Mouse (Mus musculus) kidney, embryonic 14.5 days (tissue): ENCODE results near the gene Vmn1r199. TPM values are rescaled to one million over a fixed set of nuclear protein-coding genes. Genes with fewer than 3 reads are reported as not detected.

Experiments used
- ATAC-seq: fragments of 200-750 bp; cut with Nextera tagmentation; 2 replicates; pipeline ENCODE4 v1.8.0; 2017; ENCODE audit warnings: moderate number of reproducible peaks, mild to moderate bottlenecking, moderate TSS enrichment, moderate library complexity; ENCODE audit not compliant: low FRiP score, low TSS enrichment
- H3K27ac ChIP-seq: fragments of 300-500 bp; sonication (generic); 2 replicates; pipeline ENCODE4 v1.5.1; 2014; ENCODE audit warnings: low read depth, mild to moderate bottlenecking, low read length, moderate library complexity, mixed read lengths
- H3K27me3 ChIP-seq: fragments of 300-500 bp; sonication (generic); 2 replicates; pipeline ENCODE4 v1.6.1; 2014; ENCODE audit warnings: mild to moderate bottlenecking, low read length; ENCODE audit not compliant: control insufficient read depth, insufficient read depth
- H3K36me3 ChIP-seq: fragments of 300-500 bp; sonication (generic); 2 replicates; pipeline ENCODE4 v1.6.1; 2014; ENCODE audit warnings: low read length, mixed read lengths; ENCODE audit not compliant: control insufficient read depth, insufficient read depth
- H3K4me1 ChIP-seq: fragments of 300-500 bp; sonication (generic); 2 replicates; pipeline ENCODE4 v1.6.1; 2014; ENCODE audit warnings: low read length, mixed read lengths; ENCODE audit not compliant: control insufficient read depth, insufficient read depth
- H3K4me2 ChIP-seq: fragments of 300-500 bp; sonication (generic); replicated peaks from 2 replicates; pipeline ENCODE4 v1.6.1; 2014; ENCODE audit warnings: low read depth, mild to moderate bottlenecking, low read length
- H3K4me3 ChIP-seq: fragments of 300-500 bp; sonication (generic); 2 replicates; pipeline ENCODE4 v1.5.1; 2014; ENCODE audit warnings: mild to moderate bottlenecking, low read length
- H3K9ac ChIP-seq: fragments of 300-500 bp; sonication (generic); 2 replicates; pipeline ENCODE4 v1.6.1; 2014; ENCODE audit warnings: low read depth, mild to moderate bottlenecking, low read length, moderate library complexity
- H3K9me3 ChIP-seq: fragments of 300-500 bp; sonication (generic); 2 replicates; pipeline ENCODE4 v1.6.1; 2016; ENCODE audit warnings: low read length; ENCODE audit not compliant: control insufficient read depth
- whole genome bisulfite sequencing: fragments of 180-500 bp; shearing (Covaris S2); extraction: QIAGEN DNeasy Blood & Tissue Kit; methylation state at CpG from one replicate; pipeline ENCODE4 v1.1.7; 2014; 5-methylcytosine and 5-hydroxymethylcytosine counted together
- polyA plus RNA-seq: library from polyadenylated mRNA; unstranded; fragments of >200 nt; fragmentation: Nextera tagmentation; extraction: Ambion mirVana; gene quantifications from 2 replicates; pipeline ENCODE4 v1.2.1, GENCODE M21; 2014

The Vmn1r199 gene
- polyA plus RNA-seq, 1 experiment from 2014 or later = not detected

DNA sequence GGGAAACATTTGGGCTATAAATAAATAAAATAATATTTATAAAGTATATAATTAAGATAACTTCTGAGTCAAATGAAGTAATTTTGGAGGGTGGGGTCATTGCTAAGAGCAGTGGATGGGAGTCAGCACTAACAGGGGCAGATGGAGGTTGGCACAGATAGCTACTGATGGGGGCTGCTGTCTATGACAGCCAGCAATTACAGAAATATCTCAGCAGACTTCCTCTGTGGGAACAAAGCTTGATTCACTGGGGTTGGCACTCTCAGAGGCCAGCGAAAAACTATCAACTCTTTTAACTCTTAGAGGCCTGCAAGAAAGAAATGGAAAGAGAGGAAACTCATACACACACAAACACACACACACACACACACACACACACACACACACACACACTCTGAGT lies 23.4 kb downstream of the Vmn1r199 start:
- H3K4me1 ChIP-seq = no peaks in the 10 kb centered on the region
- no peak overlapping the region for H3K27ac ChIP-seq
- no peak overlapping the region for H3K9ac ChIP-seq
- H3K36me3 ChIP-seq = no peaks in the 10 kb centered on the region
- WGBS = 91% methylated on average over 1 of the region's 1 CpGs
- H3K9me3 ChIP-seq = peaks cover 4% of the 10 kb centered on the region; the same call in 1 of the 2 replicates
- H3K4me2 ChIP-seq = no peak overlapping the region
- no peak for ATAC-seq
- H3K4me3 ChIP-seq = no peak overlapping the region
- H3K27me3 ChIP-seq = no peaks in the 10 kb centered on the region

Other genes with a start within 250 kb of the Vmn1r199 start
- not detected in 2 replicates for gene Vmn1r191, start 195.8 kb upstream of the Vmn1r199 start, polyA plus RNA-seq
- gene Vmn1r192, start 188.7 kb upstream of the Vmn1r199 start, polyA plus RNA-seq = not detected in 2 replicates
- not detected in 2 replicates for gene Vmn1r193, start 156.7 kb upstream of the Vmn1r199 start, polyA plus RNA-seq
- not detected in 2 replicates for gene Vmn1r194, start 135.6 kb upstream of the Vmn1r199 start, polyA plus RNA-seq
- gene Vmn1r195, start 109.3 kb upstream of the Vmn1r199 start, polyA plus RNA-seq = not detected in 2 replicates
- not detected in 2 replicates for gene Vmn1r196, start 89.9 kb upstream of the Vmn1r199 start, polyA plus RNA-seq
- not detected in 2 replicates for gene Vmn1r197, start 55.2 kb upstream of the Vmn1r199 start, polyA plus RNA-seq
- not detected in 2 replicates for gene Vmn1r198, start 29.5 kb upstream of the Vmn1r199 start, polyA plus RNA-seq
- gene Vmn1r200, start 10.6 kb downstream of the Vmn1r199 start, polyA plus RNA-seq = not detected in 2 replicates
- gene Vmn1r201, start 92.1 kb downstream of the Vmn1r199 start, polyA plus RNA-seq = not detected in 2 replicates
- gene Vmn1r202, start 125.6 kb downstream of the Vmn1r199 start, polyA plus RNA-seq = not detected in 2 replicates
- gene Vmn1r203, start 138.3 kb downstream of the Vmn1r199 start, polyA plus RNA-seq = not detected in 2 replicates
- gene Vmn1r204, start 173.4 kb downstream of the Vmn1r199 start, polyA plus RNA-seq = not detected in 2 replicates
- not detected in 2 replicates for gene Vmn1r205, start 213.2 kb downstream of the Vmn1r199 start, polyA plus RNA-seq
- not detected in 2 replicates for gene Vmn1r206, start 244.4 kb downstream of the Vmn1r199 start, polyA plus RNA-seq